Mouse (Mus musculus) activated CD4-positive, CD25-positive, alpha-beta regulatory T cell, adult 9 weeks (primary cell): ENCODE measurements around the gene Ubl7. TPM values are rescaled to one million over a fixed set of nuclear protein-coding genes. Genes with fewer than 3 reads are reported as not detected.

Experiments
- polyA plus RNA-seq: library from polyadenylated mRNA; unstranded; fragments of 100-300 nt; shearing (Covaris generic); gene quantifications from one replicate; pipeline ENCODE4 v1.2.1, GENCODE M21; 2017

The Ubl7 gene
- polyA plus RNA-seq, result 101 TPM

DNA sequence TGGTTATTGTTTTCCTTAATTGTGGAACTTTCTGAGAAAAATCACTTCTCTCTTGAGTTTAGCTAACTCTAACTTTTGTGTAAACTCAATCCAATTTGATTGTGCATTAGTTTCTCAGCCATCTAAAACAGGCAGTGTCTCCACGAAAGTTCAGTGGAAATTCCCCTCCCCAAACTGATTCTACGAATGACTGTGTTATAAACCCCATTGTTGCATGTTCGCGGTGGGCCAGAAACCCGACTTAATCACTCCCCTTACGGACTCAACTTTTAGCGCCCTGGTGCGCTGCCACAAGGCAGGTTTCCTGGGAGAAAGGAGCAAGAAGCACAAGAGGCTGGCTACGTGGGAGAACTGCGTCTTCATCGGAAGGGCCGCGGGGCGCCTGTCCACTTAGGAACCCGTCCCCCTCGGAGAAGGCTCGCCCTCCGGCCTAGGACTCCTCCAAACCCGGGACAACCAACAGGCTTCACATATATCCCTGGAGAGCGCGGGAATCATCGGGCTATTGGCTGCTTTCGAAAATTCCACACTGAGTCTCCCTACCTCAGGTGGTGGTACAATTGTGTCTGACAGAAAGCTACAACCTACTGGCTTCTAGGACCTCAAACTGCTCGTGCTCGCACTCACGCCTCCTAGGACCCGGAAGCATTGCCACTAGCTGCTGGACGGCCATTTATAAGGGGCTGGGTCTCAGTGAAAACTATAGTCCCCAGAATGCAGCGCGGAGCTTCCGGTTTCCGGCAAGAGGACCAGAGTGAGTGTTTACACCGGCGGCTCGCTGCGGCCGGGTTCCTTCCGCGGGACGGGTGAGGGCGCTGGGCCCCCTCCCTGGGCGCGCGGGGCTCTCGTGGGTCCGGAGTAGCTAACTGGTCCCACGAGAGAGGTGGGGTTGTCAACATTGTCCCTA, at the start of gene Ubl7:
Gene Ubl7, plus strand, starts transcription at position 726 of the 907 bp plus-strand sequence.

DNA sequence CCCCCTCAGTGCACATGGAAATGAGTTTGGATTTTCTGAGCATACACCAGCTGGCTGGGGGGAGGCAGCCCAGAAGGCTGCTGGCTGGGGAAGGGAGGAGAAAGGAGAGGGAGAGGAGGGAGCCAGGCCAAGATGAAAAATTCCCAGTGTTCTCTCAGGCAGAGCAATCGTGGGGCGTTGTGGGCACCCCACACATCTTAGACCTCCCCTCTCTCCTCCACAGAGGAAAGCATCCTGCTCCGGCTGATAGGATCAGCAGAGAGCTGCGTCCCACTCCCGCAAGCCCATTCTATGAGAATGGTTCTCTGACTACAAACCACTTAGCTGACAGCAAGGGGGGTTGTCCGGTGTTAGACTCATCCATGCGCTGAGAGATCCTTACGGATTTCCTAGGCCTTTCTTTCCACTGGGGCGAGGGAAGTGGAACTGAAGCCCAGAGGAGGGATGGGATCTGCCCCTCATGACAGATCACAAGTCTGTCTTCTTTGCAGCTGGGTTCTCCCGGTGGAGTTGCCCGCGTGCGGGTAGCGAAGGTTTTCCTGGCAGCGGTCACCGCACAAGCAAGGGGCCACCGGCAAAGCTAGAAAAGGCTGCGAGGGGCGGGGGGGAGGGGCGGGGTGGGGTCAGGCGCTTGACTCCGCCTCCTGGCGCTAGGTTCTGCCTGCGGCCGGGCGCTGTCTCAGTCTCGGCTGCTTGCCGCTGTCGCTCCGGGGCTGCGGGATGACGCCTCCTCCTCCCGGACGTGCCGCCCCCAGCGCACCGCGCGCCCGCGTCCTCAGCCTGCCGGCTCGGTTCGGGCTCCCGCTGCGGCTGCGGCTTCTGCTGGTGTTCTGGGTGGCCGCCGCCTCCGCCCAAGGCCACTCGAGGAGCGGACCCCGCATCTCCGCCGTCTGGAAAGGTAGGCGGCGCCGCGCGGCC, 28.9 kb downstream of the Ubl7 start, which contains the start of gene Sema7a:
Gene Sema7a, plus strand, starts transcription at position 682 of the 918 bp plus-strand sequence.

Other genes with a start within 250 kb of the Ubl7 start
- gene Cyp1a2, start 227.3 kb upstream of the Ubl7 start, polyA plus RNA-seq, result not detected
- gene Cyp1a1, start 223.1 kb upstream of the Ubl7 start, polyA plus RNA-seq, result 0.24 TPM
- 51.7 TPM for gene Edc3, start 202.4 kb upstream of the Ubl7 start, polyA plus RNA-seq
- 150 TPM for gene Clk3, start 145.1 kb upstream of the Ubl7 start, polyA plus RNA-seq
- 56.0 TPM for gene Arid3b, start 74.2 kb upstream of the Ubl7 start, polyA plus RNA-seq
- gene Sema7a, start 29.1 kb downstream of the Ubl7 start, polyA plus RNA-seq, result 0.33 TPM
- 0.11 TPM for gene Cyp11a1, start 95.4 kb downstream of the Ubl7 start, polyA plus RNA-seq
- 3.5 TPM for gene Stra6, start 152.8 kb downstream of the Ubl7 start, polyA plus RNA-seq
- not detected for gene Ccdc33, start 207.8 kb downstream of the Ubl7 start, polyA plus RNA-seq